Mouse (Mus musculus): ENCODE results near the gene Myadml2. TPM values are rescaled to one million over a fixed set of nuclear protein-coding genes. Genes with fewer than 3 reads are reported as not detected.
A peak's percentile ranks its signal among the peaks of the same experiment; 100 is the strongest.

Myadml2 gene
- total and polyA plus RNA-seq, 3 experiments: 0.68 TPM; not detected in 2

- TF ChIP-seq MAZ (IDR thresholded peaks at IDR 0.05; ENCODE audit: low read depth, low read length) (no peak), SMC3 (IDR thresholded peaks at IDR 0.05; ENCODE audit: low read depth, low read length) (no peak), UBTF (IDR thresholded peaks at IDR 0.05; ENCODE audit: low read depth, low read length) (no peak), MYC (IDR thresholded peaks at IDR 0.05; ENCODE audit: low read depth, low read length) (0 out of 2 replicates have a peak, but pooled peaks have one; percentile 1), SIN3A (IDR thresholded peaks at IDR 0.05; ENCODE audit: low read length) (0 out of 2 replicates have a peak, but pooled peaks have one; percentile 46), MXI1 (IDR thresholded peaks at IDR 0.05; ENCODE audit: low read depth, low read length) (peak; percentile 61; the same call in 1 of the 2 replicates)
- Histone ChIP-seq H3K9me3 (replicated peaks; ENCODE audit: low read length) (no peaks in the 10 kb centered on the region), H3K4me2 (ENCODE audit: insufficient read depth, low read depth, poor library complexity, severe bottlenecking) (peak overlapping the region; percentile 64), H3K79me2 (replicated peaks; ENCODE audit: control insufficient read depth, extremely low read depth, insufficient read depth, poor library complexity, severe bottlenecking) (peaks cover 62% of the 10 kb centered on the region), H3K9ac (ENCODE audit: insufficient read depth, low read depth) (peak overlapping the region; percentile 98), H3K36me3 (replicated peaks in 1 of 2; ENCODE audit: control insufficient read depth in 1 of 2, insufficient read depth in 1 of 2, low read length in 1 of 2) (peaks cover 46 to 68% of the 10 kb centered on the region in 2 experiments), H3K27ac (ENCODE audit: insufficient read depth, low read depth) (peak overlapping the region; percentile 17), H3K4me1 (ENCODE audit: control insufficient read depth in 1 of 2, insufficient read depth in 2 of 2) (peaks cover 8 to 58% of the 10 kb centered on the region in 2 experiments), H3K27me3 (replicated peaks) (no peaks in the 10 kb centered on the region), H3K4me3 (replicated peaks in 1 of 3; ENCODE audit: low read depth in 2 of 3, low read length in 2 of 3, poor library complexity in 1 of 3) (peak overlapping the region; percentile 83 to 96 (median 88))
- dilution Hi-C loops (cut with MboI; ENCODE audit: extremely low pct_ligation_motif_present, extremely low pct_unique_long_range_greater_than_20kb, low sequenced_read_pairs) (no loop called here), in situ Hi-C loops (cut with MboI; ENCODE audit: low pct_ligation_motif_present, low pct_unique_long_range_greater_than_20kb, low sequenced_read_pairs) (no loop called here)
- no peak for DNase-seq (ENCODE audit: extremely low read depth)
Observed at GRCm38 (mm10) chr11:120597240-120598235, 50.4 kb downstream of the Myadml2 start.

Other genes starting within 250 kb of the Myadml2 start
Only the 20 nearest of the 32 such genes appear.
- 0.13 TPM in 1 of 2 replicates, not detected in the other for gene Gcgr, start 117.5 kb downstream of the Myadml2 start, total RNA-seq (2012; rRNA removed)
- gene Gcgr, start 117.5 kb downstream of the Myadml2 start, total RNA-seq (2014; rRNA removed): 0.09 and 0.16 TPM in 2 replicates
- gene Gcgr, start 117.5 kb downstream of the Myadml2 start, polyA plus RNA-seq (2012; ENCODE audit: insufficient read length, low read depth): 0.20 TPM in 1 of 2 replicates, not detected in the other
- gene Mcrip1, start 98.4 kb downstream of the Myadml2 start, total RNA-seq (2012; rRNA removed): 25.8 and 39.6 TPM in 2 replicates
- gene Mcrip1, start 98.4 kb downstream of the Myadml2 start, total RNA-seq (2014; rRNA removed): 37.6 and 46.2 TPM in 2 replicates
- 60.2 and 66.5 TPM in 2 replicates for gene Mcrip1, start 98.4 kb downstream of the Myadml2 start, polyA plus RNA-seq (2012; ENCODE audit: insufficient read length, low read depth)
- gene Ppp1r27, start 97.0 kb downstream of the Myadml2 start, total RNA-seq (2012; rRNA removed): not detected in 2 replicates
- not detected in 2 replicates for gene Ppp1r27, start 97.0 kb downstream of the Myadml2 start, total RNA-seq (2014; rRNA removed)
- gene Ppp1r27, start 97.0 kb downstream of the Myadml2 start, polyA plus RNA-seq (2012; ENCODE audit: insufficient read length, low read depth): not detected in 2 replicates
- 531 and 594 TPM in 2 replicates for gene P4hb, start 74.9 kb downstream of the Myadml2 start, total RNA-seq (2012; rRNA removed)
- gene P4hb, start 74.9 kb downstream of the Myadml2 start, total RNA-seq (2014; rRNA removed): 453 and 486 TPM in 2 replicates
- 644 and 662 TPM in 2 replicates for gene P4hb, start 74.9 kb downstream of the Myadml2 start, polyA plus RNA-seq (2012; ENCODE audit: insufficient read length, low read depth)
- gene Arhgdia, start 66.5 kb downstream of the Myadml2 start, total RNA-seq (2012; rRNA removed): 417 and 467 TPM in 2 replicates
- gene Arhgdia, start 66.5 kb downstream of the Myadml2 start, total RNA-seq (2014; rRNA removed): 126 and 172 TPM in 2 replicates
- 957 and 958 TPM in 2 replicates for gene Arhgdia, start 66.5 kb downstream of the Myadml2 start, polyA plus RNA-seq (2012; ENCODE audit: insufficient read length, low read depth)
- 582 and 793 TPM in 2 replicates for gene Alyref, start 49.8 kb downstream of the Myadml2 start, total RNA-seq (2012; rRNA removed)
- 358 and 361 TPM in 2 replicates for gene Alyref, start 49.8 kb downstream of the Myadml2 start, total RNA-seq (2014; rRNA removed)
- 444 and 451 TPM in 2 replicates for gene Alyref, start 49.8 kb downstream of the Myadml2 start, polyA plus RNA-seq (2012; ENCODE audit: insufficient read length, low read depth)
- 108 and 114 TPM in 2 replicates for gene Anapc11, start 49.7 kb downstream of the Myadml2 start, total RNA-seq (2012; rRNA removed)
- gene Anapc11, start 49.7 kb downstream of the Myadml2 start, total RNA-seq (2014; rRNA removed): 51.7 and 57.0 TPM in 2 replicates
- gene Anapc11, start 49.7 kb downstream of the Myadml2 start, polyA plus RNA-seq (2012; ENCODE audit: insufficient read length, low read depth): 142 and 145 TPM in 2 replicates
- 0.55 TPM in 1 of 2 replicates, not detected in the other for gene Npb, start 39.7 kb downstream of the Myadml2 start, total RNA-seq (2012; rRNA removed)
- gene Npb, start 39.7 kb downstream of the Myadml2 start, total RNA-seq (2014; rRNA removed): not detected in 2 replicates
- 1.0 and 1.3 TPM in 2 replicates for gene Npb, start 39.7 kb downstream of the Myadml2 start, polyA plus RNA-seq (2012; ENCODE audit: insufficient read length, low read depth)
- gene Pcyt2, start 30.2 kb downstream of the Myadml2 start, total RNA-seq (2012; rRNA removed): 166 and 175 TPM in 2 replicates
- 149 and 154 TPM in 2 replicates for gene Pcyt2, start 30.2 kb downstream of the Myadml2 start, total RNA-seq (2014; rRNA removed)
- gene Pcyt2, start 30.2 kb downstream of the Myadml2 start, polyA plus RNA-seq (2012; ENCODE audit: insufficient read length, low read depth): 155 and 158 TPM in 2 replicates
- gene Sirt7, start 22.9 kb downstream of the Myadml2 start, total RNA-seq (2012; rRNA removed): 75.2 and 87.1 TPM in 2 replicates
- gene Sirt7, start 22.9 kb downstream of the Myadml2 start, total RNA-seq (2014; rRNA removed): 71.7 and 74.4 TPM in 2 replicates
- gene Sirt7, start 22.9 kb downstream of the Myadml2 start, polyA plus RNA-seq (2012; ENCODE audit: insufficient read length, low read depth): 84.4 and 91.3 TPM in 2 replicates
- gene Mafg, start 14.6 kb downstream of the Myadml2 start, total RNA-seq (2012; rRNA removed): 26.4 and 29.3 TPM in 2 replicates
- gene Mafg, start 14.6 kb downstream of the Myadml2 start, total RNA-seq (2014; rRNA removed): 14.6 and 17.0 TPM in 2 replicates
- gene Mafg, start 14.6 kb downstream of the Myadml2 start, polyA plus RNA-seq (2012; ENCODE audit: insufficient read length, low read depth): 62.1 and 63.7 TPM in 2 replicates
- 26.2 and 75.3 TPM in 2 replicates for gene Pycr1, start 4.4 kb downstream of the Myadml2 start, total RNA-seq (2012; rRNA removed)
- gene Pycr1, start 4.4 kb downstream of the Myadml2 start, total RNA-seq (2014; rRNA removed): 18.3 and 21.0 TPM in 2 replicates
- gene Pycr1, start 4.4 kb downstream of the Myadml2 start, polyA plus RNA-seq (2012; ENCODE audit: insufficient read length, low read depth): 27.2 and 32.3 TPM in 2 replicates
- gene Notum, start 13.0 kb upstream of the Myadml2 start, total RNA-seq (2012; rRNA removed): not detected in 2 replicates
- gene Notum, start 13.0 kb upstream of the Myadml2 start, total RNA-seq (2014; rRNA removed): not detected in 2 replicates
- not detected in 2 replicates for gene Notum, start 13.0 kb upstream of the Myadml2 start, polyA plus RNA-seq (2012; ENCODE audit: insufficient read length, low read depth)
- 34.1 and 37.7 TPM in 2 replicates for gene Aspscr1, start 24.8 kb upstream of the Myadml2 start, total RNA-seq (2012; rRNA removed)
- 24.9 and 27.3 TPM in 2 replicates for gene Aspscr1, start 24.8 kb upstream of the Myadml2 start, total RNA-seq (2014; rRNA removed)
- 62.4 and 69.9 TPM in 2 replicates for gene Aspscr1, start 24.8 kb upstream of the Myadml2 start, polyA plus RNA-seq (2012; ENCODE audit: insufficient read length, low read depth)
- 101 and 103 TPM in 2 replicates for gene Cenpx, start 65.6 kb upstream of the Myadml2 start, total RNA-seq (2012; rRNA removed)
- 72.3 and 76.5 TPM in 2 replicates for gene Cenpx, start 65.6 kb upstream of the Myadml2 start, total RNA-seq (2014; rRNA removed)
- gene Cenpx, start 65.6 kb upstream of the Myadml2 start, polyA plus RNA-seq (2012; ENCODE audit: insufficient read length, low read depth): 122 and 131 TPM in 2 replicates
- gene Lrrc45, start 65.8 kb upstream of the Myadml2 start, total RNA-seq (2012; rRNA removed): 31.3 and 35.6 TPM in 2 replicates
- gene Lrrc45, start 65.8 kb upstream of the Myadml2 start, total RNA-seq (2014; rRNA removed): 11.7 and 12.9 TPM in 2 replicates
- 20.3 and 23.8 TPM in 2 replicates for gene Lrrc45, start 65.8 kb upstream of the Myadml2 start, polyA plus RNA-seq (2012; ENCODE audit: insufficient read length, low read depth)
- 8.9 and 9.9 TPM in 2 replicates for gene Rac3, start 73.3 kb upstream of the Myadml2 start, total RNA-seq (2012; rRNA removed)
- 2.9 and 3.4 TPM in 2 replicates for gene Rac3, start 73.3 kb upstream of the Myadml2 start, total RNA-seq (2014; rRNA removed)
- gene Rac3, start 73.3 kb upstream of the Myadml2 start, polyA plus RNA-seq (2012; ENCODE audit: insufficient read length, low read depth): 5.5 and 8.3 TPM in 2 replicates
- 49.4 and 74.7 TPM in 2 replicates for gene Dcxr, start 79.1 kb upstream of the Myadml2 start, total RNA-seq (2012; rRNA removed)
- 24.1 and 24.8 TPM in 2 replicates for gene Dcxr, start 79.1 kb upstream of the Myadml2 start, total RNA-seq (2014; rRNA removed)
- gene Dcxr, start 79.1 kb upstream of the Myadml2 start, polyA plus RNA-seq (2012; ENCODE audit: insufficient read length, low read depth): 23.3 and 23.5 TPM in 2 replicates
- gene Cbr2, start 84.0 kb upstream of the Myadml2 start, total RNA-seq (2012; rRNA removed): 0.21 and 0.25 TPM in 2 replicates
- not detected in 2 replicates for gene Cbr2, start 84.0 kb upstream of the Myadml2 start, total RNA-seq (2014; rRNA removed)
- gene Cbr2, start 84.0 kb upstream of the Myadml2 start, polyA plus RNA-seq (2012; ENCODE audit: insufficient read length, low read depth): not detected in 2 replicates
- gene Hmga1b, start 114.6 kb upstream of the Myadml2 start, total RNA-seq (2012; rRNA removed): 167 and 203 TPM in 2 replicates
- gene Hmga1b, start 114.6 kb upstream of the Myadml2 start, total RNA-seq (2014; rRNA removed): 105 and 126 TPM in 2 replicates
- gene Hmga1b, start 114.6 kb upstream of the Myadml2 start, polyA plus RNA-seq (2012; ENCODE audit: insufficient read length, low read depth): 368 and 414 TPM in 2 replicates